Mouse (Mus musculus) right cerebral cortex, postnatal 25 days (tissue): ENCODE data around the gene Fam213a.

Source experiments
- DNase-seq: peaks from one replicate; pipeline ENCODE4 v3.0.0; 2022

Gene Fam213a

DNA sequence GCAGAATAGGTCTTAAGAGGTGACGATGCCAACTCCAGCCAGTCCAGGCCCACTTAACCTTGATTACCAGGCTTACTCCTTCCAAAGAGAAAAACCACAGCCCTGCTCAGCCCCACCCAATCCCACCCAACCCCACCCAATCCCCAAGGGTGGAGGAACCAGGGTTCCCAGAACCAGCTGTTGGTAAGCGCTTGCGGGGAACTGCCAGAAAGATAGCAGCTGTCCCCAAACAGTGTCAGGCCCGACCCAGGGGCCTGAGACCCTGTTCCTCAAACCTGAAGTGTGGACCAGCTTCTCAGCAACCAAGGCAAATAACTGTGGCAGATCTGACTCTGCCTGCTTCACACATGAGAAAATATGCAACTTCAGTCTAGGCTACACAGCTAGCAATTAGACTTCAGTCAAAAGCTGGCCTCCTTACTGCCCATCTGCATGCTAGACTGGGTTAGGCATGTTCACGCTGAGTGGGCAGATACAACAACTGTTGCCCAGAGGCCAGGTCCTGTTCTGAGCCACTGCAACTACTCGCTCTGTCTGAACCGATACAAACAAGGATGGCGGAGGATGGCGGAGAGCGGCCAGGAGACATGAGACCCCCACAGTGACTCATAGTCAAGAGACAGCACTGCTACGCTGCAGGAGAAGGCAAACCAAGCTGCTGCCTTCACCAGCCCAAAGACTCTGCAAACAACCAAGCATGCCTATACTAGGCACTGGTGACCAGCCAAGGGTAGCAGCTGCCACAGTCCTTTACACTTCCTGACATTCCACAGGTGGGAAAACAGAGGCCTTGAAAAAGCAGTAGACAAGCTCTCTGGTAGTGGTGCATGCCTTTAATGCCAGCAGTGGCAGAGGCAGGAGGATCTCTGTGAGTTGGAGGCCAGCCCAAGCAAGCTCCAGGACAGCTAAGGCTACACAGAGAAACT lies 51.0 kb downstream of the Fam213a start:
- DNase-seq = no peak

DNA sequence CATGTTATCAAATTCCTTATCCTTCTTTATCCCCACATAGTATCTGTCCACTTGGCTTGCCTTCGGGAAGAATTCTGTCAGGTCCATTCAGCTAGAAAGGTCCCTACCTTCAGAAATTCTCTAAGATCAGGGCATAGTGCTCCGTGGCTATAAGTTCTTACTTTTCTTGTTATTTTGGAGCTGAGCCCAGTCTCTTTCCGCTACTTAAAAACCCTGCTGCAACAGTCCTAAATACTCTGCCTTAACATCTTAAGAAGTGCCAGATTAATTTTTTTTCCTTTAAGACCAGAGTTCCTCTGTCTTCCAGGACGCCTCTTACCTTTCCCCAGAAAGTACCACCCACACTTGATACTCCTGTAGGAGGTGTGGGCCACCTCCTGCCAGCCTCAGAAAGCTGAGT lies 53.4 kb downstream of the Fam213a start:
- DNase-seq = no peak

DNA sequence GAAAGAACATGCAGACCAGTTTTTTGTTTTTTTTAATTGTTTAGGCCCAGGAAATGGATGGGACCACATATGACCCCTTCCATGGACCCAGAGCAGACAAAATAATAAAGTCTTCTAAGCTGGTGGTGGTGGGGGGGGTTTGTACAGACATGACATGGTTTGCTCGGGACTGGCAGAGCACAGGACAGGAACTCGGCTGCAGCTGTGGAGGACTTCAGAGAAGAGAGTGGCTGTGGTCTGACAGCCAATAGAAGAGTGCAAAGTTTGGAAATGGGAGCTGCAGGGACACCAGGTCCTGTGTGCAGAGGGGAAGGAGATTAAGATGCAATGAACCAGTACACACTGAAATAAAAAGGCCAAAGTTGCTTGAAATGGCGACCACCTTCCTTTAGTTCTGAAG lies 54.0 kb downstream of the Fam213a start:
- no peak for DNase-seq

DNA sequence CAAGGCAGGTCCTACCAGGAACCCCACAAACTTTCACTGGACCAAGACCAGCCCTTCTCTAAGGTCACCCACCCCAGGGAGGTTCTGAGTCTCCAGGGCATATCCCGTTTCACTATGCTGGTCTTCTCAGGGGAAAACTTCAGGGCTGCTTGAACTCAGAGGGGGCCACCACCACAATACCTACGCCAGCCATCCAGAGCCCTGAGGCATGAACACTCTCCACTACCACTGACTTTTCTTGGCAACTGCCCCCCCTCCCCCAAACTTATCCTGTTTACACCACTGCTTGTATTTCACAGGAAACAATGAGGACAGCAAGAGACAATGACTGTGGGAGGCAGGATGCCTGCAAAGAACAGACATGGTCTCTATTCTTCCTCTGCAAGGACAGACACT lies 54.6 kb downstream of the Fam213a start:
- DNase-seq = no peak

DNA sequence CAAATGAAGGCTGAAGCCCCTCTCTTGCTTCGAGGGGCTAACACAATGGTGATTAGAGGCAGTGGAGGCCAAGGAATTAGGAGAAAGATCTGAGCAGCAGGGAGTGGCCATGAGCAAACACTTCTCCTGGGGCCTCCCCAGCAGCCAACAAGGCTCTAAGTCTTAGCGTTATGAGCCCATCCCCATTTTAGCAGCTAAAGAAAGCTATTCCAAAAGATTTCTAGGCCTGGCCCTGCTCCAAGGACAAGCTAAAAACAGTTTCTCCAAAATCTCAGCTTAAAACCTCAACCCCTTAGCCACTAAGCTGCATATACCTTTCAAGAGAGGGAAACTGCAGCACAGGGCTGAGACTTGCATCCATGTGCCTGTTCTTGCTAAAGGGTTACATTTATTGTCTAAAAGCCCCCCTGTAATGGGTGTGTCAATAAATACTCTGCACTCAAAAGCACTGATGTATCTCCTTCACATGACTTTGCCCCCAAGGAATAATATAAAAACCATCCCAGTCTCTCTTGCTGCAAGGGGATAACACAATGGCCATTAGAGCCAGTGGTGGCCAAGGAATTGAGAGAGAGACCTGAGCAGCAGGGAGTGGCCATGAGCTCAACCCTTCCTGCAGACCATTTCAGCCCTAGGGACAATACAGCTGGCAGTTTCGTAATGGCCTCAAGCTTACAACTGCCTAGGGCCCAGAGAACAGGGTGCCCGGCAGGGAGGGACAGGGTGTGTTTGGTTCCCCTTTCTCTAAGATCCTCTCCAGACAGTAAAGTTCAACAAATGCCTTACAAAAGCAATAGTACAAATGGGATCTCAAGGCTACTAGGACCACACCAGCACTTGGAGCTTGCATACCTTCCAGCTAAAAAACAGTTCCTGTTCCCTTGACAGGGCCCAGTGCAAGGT lies 55.3 kb downstream of the Fam213a start:
- DNase-seq = no peak

DNA sequence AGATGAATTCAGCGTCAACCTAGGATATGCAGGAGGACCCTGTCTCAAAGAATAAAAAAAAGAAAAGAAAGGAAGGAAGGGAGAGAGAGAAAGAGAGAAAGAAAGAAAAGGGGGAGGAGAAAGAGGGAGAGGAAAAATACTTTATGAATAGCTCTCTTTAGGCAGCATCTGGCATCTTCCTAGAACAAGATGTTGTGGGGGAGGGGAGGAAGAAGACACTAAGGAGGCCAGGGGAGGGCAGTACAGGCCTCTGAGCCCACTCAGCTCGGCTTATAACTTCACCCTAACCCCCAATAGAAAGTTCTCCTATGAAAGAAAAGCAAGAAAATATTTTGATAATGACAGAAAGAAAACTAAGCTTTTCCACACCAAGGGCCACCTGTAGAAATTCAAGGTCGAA lies 56.0 kb downstream of the Fam213a start:
- DNase-seq = no peak

DNA sequence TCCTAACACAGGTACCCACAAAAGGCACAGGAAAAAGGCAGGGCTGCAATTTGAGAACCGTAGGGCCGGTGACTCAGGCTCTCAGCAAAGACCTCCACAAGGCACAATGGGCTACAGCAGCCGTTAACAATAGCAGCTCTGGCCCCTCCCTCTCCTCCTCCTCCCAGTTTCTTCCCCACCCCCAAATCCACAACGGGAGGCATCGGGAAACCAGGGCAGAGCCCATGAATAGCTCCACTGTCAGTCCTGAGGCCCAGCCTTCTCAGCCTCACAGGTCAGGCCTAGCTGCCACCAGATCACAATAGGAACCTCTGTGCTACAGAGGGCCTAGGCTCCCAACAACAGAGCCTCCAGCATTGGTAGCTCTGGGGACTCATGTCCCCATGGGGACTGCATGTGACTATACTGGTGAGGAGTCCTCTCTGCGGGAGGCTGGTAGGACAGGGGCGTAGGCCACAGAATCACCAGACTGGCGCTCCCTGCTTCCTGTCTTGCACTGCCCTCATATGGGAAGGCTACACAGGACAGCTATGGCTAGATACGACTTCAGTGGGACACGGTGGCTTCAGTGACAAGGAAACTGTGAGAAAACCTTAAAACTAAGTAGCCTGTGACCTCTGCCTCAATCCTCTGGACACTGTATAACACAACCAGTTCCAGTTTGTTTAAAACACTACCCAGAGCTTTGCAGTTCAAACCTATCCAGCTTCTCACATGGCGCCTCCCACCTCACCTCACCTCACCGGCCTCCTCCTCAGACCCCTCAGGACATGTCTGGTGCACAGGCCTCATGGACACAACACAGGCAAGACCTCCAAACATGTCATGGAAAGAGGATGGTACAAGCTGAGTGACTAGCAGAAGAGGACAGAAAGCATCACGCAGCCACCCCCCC lies 57.1 kb downstream of the Fam213a start:
- no peak for DNase-seq

DNA sequence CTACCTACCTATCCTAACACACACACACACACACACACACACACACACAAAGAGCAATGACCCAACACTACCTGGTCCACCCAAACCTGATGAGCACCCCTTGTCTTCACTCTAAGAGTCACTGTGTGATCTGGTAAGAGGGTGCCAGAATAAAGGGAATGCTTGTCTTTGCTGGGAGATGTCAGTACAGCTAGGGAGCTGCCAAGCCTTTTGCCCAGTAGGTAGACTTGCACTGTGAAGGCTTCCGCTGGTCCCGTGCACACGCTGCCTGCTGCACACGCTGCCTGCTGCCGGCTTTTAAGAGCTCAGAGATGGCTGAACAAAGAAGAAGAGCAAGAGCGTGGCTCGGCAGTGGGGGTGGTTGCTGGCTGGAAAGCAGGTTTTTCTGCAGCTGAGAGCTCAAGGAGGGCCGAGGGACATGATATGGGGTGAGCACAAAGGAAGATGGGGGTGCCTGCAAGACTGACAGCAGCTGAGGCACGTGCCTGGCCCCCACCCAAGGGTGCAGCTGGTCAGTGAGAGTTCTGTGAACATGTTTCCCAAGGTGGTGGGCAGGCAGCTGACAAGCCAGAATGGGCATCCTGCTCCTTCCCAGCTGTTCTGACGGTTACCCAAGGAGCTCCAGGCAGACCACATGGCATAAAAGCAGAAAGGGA lies 57.9 kb downstream of the Fam213a start:
- DNase-seq = peak; percentile 86

DNA sequence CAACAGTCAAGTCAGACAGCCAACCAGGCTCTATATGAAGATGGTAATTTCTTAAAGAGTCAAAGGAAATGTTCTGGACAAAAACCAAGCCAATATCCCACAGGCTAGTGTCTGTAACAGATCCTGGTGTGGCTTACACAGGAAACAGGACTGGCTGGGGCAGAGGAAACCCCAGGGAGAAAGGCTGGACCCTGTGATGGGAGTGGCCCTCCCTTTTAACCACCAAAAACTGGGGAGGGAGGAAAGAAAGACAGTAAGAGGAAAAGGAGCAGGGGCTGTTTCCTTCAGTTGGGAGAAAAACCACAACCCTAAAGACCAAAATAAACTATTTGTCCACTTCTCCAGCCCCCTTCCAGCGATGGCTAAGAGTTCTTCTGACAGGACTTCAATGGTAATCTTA lies 58.4 kb downstream of the Fam213a start:
- no peak for DNase-seq

DNA sequence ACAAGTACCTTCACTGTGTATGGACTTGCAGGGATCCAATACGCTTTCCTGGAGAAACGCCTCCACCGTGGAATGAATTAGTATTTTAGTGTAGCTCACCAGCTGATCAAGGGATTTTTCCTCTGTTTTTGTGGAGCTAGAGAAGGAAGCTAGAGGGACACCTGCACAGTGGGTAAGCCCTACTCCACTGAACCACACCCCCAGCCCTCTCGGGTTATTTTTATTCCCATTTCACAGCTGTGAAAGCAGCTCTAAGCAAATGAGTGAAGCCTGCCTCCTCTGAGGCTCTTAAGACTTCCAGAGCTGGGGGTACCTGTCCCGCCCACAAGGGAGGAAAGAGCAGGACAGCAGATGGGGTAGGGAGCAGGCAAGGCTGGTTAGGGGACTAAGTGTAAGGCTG lies 60.2 kb downstream of the Fam213a start:
- no peak for DNase-seq

DNA sequence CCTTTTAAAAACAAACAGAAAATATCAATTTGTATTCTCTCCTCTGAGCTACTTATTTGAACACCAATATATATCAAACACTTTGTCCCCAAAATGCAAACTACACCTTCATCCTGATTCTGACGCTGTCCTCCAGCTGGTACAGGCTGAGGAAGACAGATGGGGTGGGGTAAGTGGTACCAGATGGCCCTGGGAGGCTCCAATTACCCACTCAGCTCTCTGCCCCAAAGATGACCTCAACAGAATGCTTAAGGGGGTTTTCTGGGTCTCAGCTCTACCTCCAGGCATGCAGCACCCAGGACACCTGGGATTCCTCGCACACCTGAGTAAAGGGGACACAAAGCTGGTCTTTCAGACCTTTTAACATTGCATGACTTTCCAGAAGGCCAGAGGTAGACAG lies 60.9 kb downstream of the Fam213a start:
- DNase-seq = no peak

DNA sequence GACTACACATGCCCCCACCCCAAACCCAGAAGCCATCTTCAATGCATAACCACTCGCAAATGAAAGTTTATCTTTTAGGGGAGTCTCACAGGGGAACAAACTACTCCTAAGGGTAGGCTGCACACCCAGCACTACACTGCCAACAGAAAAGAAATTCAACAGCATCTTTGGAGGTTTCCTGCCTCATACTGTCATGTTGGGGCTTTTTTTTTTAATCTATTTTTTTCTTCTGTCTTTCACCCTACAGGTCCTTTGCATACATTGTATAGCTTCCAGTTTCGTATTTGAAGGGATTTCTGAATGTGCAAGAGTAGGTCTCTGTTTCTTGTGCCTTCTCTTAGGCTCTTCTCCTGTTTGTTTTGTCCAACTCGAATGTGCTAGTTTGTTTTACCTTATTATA lies 61.3 kb downstream of the Fam213a start:
- no peak for DNase-seq

DNA sequence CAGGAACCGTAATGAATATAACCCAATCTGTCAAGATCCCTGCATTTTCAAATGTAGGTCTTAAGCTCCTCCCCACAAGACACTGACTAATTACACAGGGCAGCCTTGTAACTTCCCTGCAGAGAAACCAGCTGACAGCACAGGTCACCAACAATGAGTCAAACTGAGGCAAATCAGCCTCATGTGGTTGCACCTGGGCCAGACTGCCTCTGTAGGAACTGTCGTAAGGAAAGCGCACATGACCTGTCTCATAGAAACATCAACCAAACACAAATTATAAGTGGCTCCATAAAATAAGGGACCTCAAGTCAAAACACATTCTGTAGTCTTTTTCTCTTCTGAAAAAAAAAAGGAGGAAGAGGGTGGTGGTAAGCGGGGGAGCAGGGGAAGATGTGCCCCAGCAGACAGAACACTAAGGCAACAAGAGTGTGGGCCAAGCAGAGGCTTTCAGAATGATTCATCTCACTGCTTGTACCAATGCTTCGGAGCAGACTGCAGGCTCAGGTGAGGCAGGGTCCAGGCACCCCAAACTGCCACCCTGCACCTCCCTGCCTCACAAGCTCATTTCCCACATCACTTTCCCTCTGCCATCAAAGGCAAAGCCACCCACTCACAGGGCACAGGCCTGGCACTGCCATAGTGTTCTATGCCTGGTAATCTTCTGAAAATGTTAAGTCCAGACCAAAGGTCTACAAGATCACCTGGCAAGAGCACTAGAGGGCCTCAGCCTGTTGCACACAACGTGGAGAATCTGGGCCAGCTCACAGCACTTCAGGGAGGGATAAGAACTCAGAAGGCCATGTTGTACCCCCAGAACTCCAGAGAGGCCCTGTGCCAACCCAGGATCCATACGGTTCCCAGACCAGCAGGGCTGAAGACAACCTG lies 63.6 kb downstream of the Fam213a start:
- no peak for DNase-seq

DNA sequence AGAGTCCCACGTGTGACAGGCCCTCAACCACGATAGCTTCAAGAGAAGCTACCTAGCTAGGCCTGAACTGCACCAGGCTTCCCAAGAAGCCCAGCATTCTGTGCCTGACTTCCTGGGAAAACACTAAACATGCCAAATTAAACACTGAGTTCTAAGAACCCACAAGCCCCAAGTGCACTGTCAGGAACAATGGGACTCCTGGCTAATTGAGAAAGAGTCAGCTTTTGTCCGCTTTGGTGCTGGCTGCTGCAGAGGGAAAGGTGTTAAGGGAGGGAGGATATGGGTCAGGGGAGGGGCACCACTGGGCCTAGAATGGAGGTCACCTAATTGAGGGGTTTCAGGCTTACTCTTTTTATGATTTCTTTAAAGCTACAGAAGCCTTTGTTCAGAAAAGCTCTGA lies 64.5 kb downstream of the Fam213a start:
- DNase-seq = no peak

DNA sequence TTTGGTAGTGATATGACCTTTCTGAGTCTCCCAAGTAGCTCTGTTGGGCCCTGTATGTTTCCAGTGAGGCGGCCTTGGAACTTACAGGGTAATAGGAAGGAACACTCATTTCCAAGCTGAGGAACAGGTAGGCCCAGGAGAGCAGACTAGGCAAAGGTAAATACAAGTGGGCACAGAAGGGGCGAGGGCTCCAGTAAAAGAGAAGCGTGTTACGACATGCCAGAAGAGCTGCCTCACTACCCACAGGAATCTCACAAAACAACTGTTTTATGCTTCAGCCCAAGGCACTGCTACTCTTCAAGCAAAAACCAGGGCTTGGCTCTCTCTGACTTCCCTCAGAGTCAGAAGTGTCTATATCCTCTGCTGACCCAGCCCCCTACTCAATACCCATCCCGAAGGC lies 65.1 kb downstream of the Fam213a start:
- no peak for DNase-seq

DNA sequence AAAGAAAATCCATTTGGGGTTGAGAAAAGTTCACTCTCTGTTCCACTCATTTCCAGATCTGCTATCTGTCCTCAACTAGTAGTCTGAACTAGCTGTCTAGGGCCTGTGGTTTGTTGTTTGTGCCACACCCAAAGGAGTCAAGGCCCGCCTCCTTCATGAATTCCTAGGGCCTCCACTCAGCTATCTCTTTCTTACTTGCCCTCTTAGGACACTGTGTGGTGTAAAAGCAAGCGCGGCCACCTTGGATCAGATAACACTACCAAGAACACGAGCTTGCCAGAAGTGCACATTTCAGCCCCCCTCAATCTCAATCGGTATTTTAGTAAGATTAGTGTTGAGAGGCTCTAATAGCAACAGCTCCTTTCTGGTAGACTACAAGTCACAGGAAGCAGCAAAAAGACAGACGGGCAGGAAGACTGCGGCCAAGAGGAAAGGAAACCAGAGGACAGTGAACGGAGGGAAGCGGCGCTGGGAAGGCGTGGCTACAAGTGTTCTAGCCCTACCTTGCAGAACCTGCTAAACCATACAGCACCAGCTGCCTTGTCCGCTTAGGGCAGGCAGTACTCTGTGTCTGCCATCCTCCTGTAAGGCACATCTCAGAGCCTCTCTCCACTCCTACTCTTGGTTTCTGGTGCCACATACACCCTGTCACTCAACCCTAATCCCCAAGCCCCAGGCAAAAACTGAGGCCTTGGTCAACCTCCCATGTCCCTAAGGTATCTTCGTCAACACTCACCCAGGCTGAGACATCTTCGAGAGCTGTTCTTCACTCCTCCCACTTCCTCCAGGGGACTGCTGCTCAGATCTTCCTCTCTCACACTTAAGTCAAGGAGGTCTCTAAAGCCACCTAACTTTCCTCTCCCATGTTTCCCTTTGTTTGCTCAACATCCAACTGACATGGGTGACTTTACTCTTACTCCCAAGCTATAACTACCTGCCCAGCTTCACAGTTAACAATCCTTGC lies 65.9 kb downstream of the Fam213a start:
- DNase-seq = no peak

DNA sequence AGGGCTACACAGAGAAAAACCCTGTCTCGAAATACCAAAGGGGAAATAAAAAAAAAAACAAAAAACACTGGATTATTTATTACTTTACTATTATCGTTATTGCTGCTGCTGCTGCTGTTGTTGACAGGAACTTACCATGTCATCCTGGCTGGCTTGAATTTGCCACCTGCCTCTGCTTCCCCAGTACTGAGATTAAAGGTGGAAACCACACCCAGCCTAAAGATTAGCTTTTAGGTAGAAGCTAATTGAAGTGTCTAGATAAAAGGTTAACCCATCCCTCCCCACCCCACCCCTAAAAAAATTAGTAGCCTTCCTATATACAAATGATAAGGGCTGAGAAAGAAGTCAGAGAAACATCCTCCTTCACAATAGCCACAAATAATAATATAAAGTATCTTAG lies 69.8 kb downstream of the Fam213a start:
- no peak for DNase-seq
